Mouse (Mus musculus) MN1 (cell line): ENCODE measurements around the gene Syncrip.

Source experiments
- DNase-seq: peaks from one replicate; pipeline ENCODE4 v3.0.0-alpha.2; 2016; ENCODE audit warnings: low spot score

Gene Syncrip

DNA sequence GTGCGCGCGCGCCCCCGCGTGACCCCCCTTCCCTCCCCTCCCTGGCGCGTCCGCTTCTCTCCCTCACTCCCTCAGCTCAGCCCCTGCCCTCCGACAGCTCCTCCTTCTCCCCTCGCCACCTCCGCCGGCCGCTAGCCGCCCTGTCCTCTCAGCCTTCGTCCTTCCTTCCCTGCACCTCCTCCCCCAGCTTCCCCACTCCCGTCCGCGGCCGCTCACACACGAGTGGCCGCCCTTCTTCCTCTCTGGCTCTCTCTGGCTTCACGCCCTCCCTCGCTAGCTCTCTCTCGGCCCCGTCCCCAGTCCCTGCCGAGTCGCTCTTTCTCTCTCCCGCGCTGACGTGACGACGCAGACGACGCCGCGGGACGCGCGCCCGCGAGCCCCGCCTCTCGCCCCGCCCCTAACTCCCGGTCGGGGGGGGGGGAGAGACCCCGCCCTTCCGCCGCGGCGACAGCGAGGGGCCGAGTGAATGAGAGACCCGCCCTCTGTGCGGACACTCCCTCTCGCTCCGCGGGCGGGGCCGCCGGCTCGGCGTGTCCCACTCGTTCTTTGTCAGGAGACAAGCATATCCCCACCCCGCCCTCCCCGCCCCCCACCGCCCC, at the start of gene Syncrip:
Gene Syncrip (minus strand): TSS at position 345 of the 599 bp plus-strand sequence.
- peak; percentile 95 for DNase-seq

GRCm38 (mm10) chr9:88529979-88530580, 47.7 kb upstream of the Syncrip start:
- no peak for DNase-seq

- DNase-seq: no peak
Observed at GRCm38 (mm10) chr9:88529571-88529970, 47.2 kb upstream of the Syncrip start.

GRCm38 (mm10) chr9:88528736-88529135, 46.4 kb upstream of the Syncrip start:
- DNase-seq: no peak

DNA sequence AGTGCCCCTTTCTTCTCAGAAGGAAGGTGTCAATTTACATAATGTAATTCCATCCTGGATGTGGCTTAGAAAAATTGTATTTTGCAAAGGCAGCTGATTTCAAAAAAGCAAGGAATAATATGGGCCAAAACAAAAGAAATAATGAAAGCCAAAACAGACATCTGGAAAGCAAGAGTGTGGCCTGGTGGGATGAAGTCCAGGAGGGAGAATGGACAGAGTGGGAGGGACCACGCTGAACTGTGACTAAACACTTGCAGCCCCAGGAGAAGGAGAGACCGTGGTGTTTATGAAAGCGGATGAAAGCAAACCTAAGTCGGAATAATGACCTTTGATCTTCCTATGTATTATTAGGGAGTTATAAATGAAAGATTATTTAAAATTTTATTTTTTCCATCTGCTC, 45.6 kb upstream of the Syncrip start:
- DNase-seq: no peak

- no peak for DNase-seq
Observed at GRCm38 (mm10) chr9:88525341-88525740, 43.0 kb upstream of the Syncrip start.

- no peak for DNase-seq
Observed at GRCm38 (mm10) chr9:88524796-88525195, 42.4 kb upstream of the Syncrip start.

DNA sequence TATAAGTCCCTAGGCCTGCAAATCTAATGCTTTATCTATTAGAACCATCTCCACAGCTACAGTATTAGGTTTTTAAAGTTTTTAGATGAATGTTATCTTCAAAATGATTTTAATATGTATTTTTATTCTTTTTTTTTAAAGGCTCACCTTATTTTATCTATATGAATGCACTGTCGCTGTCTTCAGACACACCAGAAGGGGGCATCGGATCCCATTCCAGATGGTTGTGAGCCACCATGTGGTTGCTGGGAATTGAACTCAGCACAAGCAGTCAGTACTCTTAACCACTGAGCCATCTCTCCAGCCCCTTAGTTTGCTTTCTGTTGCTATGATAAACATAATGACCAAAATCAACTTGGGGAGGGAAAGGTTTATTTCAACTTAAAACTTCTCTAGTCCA, 42.0 kb upstream of the Syncrip start:
- DNase-seq: no peak

DNA sequence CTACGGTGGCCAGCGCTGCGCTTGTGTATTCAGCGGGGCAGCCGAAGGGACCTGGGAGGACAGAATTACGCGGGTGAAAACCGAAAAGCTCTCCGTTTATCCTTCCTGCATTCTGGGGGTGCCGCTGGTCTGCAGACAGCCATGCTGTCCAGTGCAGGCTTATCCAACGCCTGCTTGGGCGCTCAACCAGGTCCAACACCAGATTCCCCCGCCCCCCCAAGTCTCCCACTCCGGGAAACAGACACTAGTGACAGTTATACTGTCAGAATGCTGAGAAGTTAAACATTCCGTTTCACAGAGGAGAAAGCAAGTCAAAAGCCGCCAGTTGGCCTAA, 40.9 kb upstream of the Syncrip start:
- no peak for DNase-seq

- DNase-seq: peak; percentile 98
Observed at GRCm38 (mm10) chr9:88522569-88523334, 40.4 kb upstream of the Syncrip start.

GRCm38 (mm10) chr9:88521961-88522568, 39.7 kb upstream of the Syncrip start:
- peak; percentile 31 for DNase-seq

GRCm38 (mm10) chr9:88520849-88521483, 38.6 kb upstream of the Syncrip start:
- peak; percentile 18 for DNase-seq

GRCm38 (mm10) chr9:88520122-88520848, 37.9 kb upstream of the Syncrip start:
- no peak for DNase-seq

- no peak for DNase-seq
Observed at GRCm38 (mm10) chr9:88519390-88520121, 37.2 kb upstream of the Syncrip start.

DNA sequence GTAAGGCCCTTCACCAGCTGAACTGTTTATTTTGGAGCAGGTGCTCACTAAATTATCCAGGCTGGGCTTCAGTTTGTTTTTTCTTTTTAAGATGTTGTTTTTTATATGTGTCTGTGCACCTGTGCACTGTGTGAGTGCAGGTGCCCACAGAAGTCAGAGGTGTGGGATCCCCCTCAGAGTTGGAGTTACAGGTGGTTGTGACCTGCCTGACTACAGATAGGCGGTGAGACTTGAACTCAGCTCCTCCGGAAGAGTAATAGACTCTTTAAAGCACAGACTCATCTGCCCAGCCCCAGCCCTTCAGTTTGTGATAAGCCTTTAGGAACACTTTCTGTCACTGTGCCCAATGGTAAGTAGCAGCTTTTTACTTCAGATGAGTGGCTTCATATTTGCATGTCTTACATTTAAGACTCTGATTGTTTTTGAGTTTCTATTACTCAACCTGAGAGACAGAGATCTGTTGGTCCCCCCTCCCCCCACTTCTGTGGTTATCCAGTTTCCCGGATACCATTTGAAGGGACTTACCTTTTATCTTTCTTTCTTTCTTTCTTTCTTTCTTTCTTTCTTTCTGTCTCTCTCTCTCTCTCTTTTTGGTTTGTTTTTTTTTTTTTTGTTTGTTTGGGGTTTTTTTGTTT, 34.1 kb upstream of the Syncrip start:
- DNase-seq: no peak

GRCm38 (mm10) chr9:88515546-88515945, 33.2 kb upstream of the Syncrip start:
- DNase-seq: no peak

GRCm38 (mm10) chr9:88501846-88502245, 19.5 kb upstream of the Syncrip start:
- DNase-seq: no peak

- DNase-seq: no peak
Observed at GRCm38 (mm10) chr9:88500112-88500511, 17.7 kb upstream of the Syncrip start.

DNA sequence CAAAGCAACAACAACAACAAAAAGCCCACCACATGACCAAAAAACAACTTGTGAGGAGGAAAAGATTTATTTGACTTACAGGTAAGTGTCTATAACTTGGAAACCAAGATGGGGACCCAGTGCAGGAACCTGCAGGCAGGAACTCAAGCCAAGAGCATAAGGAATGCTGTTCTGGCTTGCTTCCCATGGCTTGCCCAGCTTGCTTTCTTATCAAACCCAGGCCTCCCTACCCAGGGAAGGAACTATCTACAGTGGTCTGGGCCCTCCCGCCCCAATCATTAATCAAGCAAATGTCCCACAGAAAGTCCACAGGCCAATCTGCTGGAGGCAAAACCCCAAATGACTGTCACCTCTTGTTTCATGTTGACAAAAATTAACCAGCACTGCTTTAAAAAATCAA, 10.1 kb upstream of the Syncrip start:
- DNase-seq: no peak

DNA sequence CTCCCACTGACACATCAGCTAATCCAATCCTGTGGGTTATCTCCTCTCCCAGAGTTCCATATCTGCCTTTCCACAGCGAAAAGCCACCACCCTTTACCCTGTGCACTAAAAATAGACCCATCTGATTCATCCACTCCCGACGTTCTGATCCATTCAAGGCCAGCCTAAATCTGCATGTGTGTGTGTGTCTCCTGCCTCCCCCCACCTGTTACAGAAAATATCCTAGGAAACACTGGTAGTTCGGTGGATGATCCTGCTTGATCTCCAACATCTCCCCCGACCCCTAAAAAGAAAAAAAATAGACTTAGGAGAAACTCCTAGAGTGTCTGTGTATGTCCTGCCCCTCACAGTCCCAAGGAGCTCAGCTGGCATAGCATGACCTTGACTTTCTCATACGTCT, 2.2 kb upstream of the Syncrip start:
- no peak for DNase-seq
